Mouse (Mus musculus): Measurements from ENCODE around the gene Bcl11a.

DNA sequence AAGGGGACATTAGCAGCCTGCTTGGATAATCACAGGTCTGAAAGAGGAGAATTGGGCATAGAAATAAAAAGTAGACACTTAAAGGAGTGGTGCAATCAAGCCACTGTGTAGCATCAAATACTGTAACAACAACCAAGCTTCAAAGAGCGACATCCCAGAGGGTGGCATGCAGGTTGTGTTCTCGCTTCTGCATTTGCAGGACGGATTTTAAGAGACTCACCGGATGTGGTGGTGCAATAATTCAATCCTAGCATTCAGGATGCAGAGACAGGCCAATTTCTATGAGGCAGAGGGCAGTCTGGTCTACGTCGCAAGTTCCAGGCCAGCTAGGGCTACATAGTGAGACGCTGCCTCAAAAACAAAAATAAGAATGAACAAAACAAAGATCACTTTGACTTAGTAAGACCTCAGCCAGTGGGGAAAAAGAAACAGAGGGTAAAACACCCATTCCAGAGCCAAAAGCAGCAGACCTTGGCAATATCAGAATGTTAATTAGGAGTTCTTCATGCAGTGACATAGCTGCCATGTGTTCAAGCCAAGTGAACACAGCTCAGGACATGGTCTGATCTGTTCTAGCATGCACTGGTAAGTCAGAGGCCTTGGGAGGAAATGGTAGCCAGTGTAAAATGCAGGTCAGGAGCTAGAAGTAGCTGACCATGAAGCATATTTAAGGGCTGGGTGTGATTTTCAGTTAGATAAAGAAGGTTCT lies 74.4 kb downstream of the Bcl11a start:
- TF ChIP-seq GATA1 (IDR thresholded peaks at IDR 0.05; ENCODE audit: borderline replicate concordance, low read length) (no peak), FLI1 (IDR thresholded peaks at IDR 0.05; ENCODE audit: low read length) (no peak)

Data from megakaryocyte, embryonic 14.5 days (primary cell).